Mouse (Mus musculus): ENCODE data around the gene Lamtor4.

DNA sequence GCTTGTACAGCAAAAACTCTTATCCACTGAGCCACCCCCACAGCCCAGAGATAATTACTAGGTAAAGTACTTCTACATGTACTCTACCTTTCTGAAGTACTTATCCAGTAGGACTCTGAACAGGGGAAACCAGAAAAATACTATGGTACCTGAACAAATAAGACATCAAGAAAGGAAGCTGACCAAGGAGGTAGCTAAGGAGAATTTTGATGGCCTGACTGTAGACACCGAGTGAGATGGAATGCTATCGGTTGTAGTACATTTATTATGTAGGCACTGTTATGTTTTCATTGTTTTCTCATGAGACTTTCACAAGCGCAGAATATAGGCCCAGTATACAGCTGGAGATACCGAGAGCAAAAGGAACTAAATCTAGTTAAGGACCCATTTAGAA is 2.3 kb downstream of the Lamtor4 start:
- TF ChIP-seq CTCF (IDR thresholded peaks at IDR 0.05; ENCODE audit: extremely low read depth, insufficient read depth, insufficient read length, insufficient replicate concordance) (no peak), POLR2A (IDR thresholded peaks at IDR 0.05; ENCODE audit: low read depth, low read length) (no peak)

All from spleen, adult 2 months (tissue).